ENCODE assay signal across 17 mouse cellular contexts in genomic region chr16:64903328-64903727, GRCm38 (mm10). TPM values are rescaled to one million over a fixed set of nuclear protein-coding genes. Genes with fewer than 3 reads are reported as not detected.
A peak's percentile ranks its signal among the peaks of the same experiment; 100 is the strongest.
DNase-seq lines count a peak whose midpoint lies in the region; ATAC-seq and TF ChIP-seq lines count a peak whose summit lies in the region.
"Had no signal": no experiment of that assay in that cellular context is flagged by ENCODE, and none has a peak within 500 bp of the region (broad histone marks: within the 10 kb centered on the region; RNA-seq: fewer than 3 reads in every experiment).

No protein-coding gene starts in this region.

- TF ChIP-seq EP300 in lung, postnatal 0 days (IDR thresholded peaks at IDR 0.05): no peak
- no peak for TF ChIP-seq EP300 in stomach, postnatal 0 days (optimal IDR thresholded peaks at IDR 0.05)

- no peak for ATAC-seq in hindbrain, embryonic 14.5 days (ENCODE audit: low FRiP score)
- no peak for ATAC-seq in hindbrain, embryonic 11.5 days (ENCODE audit: low FRiP score)
- no peak for ATAC-seq in lung, postnatal 0 days
- no peak for ATAC-seq in stomach, postnatal 0 days (ENCODE audit: low FRiP score, low TSS enrichment)
- no peak for ATAC-seq in megakaryocyte, adult 5-6 weeks (ENCODE audit: poor library complexity, severe bottlenecking)
- ATAC-seq: hindbrain, embryonic 16.5 days had no signal

- TF ChIP-seq CTCF in lung, postnatal 0 days (IDR thresholded peaks at IDR 0.05): peak; percentile 13; the same call in 1 of the 2 replicates
- peak; percentile 59 for TF ChIP-seq CTCF in stomach, postnatal 0 days (IDR thresholded peaks at IDR 0.05; ENCODE audit: low read depth)

- no peaks in the 10 kb centered on the region for H3K36me3 ChIP-seq in hindbrain, embryonic 14.5 days (replicated peaks; ENCODE audit: control insufficient read depth, insufficient read depth)
- H3K36me3 ChIP-seq in hindbrain, embryonic 11.5 days (ENCODE audit: control insufficient read depth, insufficient read depth, low read length): no peaks in the 10 kb centered on the region
- H3K36me3 ChIP-seq in lung, postnatal 0 days (ENCODE audit: insufficient read depth, low read length): no peaks in the 10 kb centered on the region
- H3K36me3 ChIP-seq in stomach, postnatal 0 days (ENCODE audit: control insufficient read depth, insufficient read depth, low read length): no peaks in the 10 kb centered on the region
- H3K36me3 ChIP-seq: heart, embryonic 10.5 days; liver, embryonic 13.5 days had no signal

- no peaks in the 10 kb centered on the region for H3K27me3 ChIP-seq in hindbrain, embryonic 14.5 days (ENCODE audit: control insufficient read depth, insufficient read depth, low read length)
- no peaks in the 10 kb centered on the region for H3K27me3 ChIP-seq in hindbrain, embryonic 11.5 days (ENCODE audit: control insufficient read depth, insufficient read depth, low read length)
- H3K27me3 ChIP-seq in lung, postnatal 0 days (replicated peaks; ENCODE audit: insufficient read depth, low read length): no peaks in the 10 kb centered on the region
- no peaks in the 10 kb centered on the region for H3K27me3 ChIP-seq in stomach, postnatal 0 days (ENCODE audit: control insufficient read depth, insufficient read depth, low read length)
- H3K27me3 ChIP-seq: liver, embryonic 13.5 days had no signal

- WGBS in hindbrain, embryonic 14.5 days: 60% methylated on average over 2 of the region's 2 CpGs
- 77% methylated on average over 2 of the region's 2 CpGs for WGBS in hindbrain, embryonic 11.5 days
- 32% methylated on average over 2 of the region's 2 CpGs for WGBS in lung, postnatal 0 days
- 27% methylated on average over 2 of the region's 2 CpGs for WGBS in stomach, postnatal 0 days

- no peak overlapping the region for H3K27ac ChIP-seq in hindbrain, embryonic 14.5 days
- no peak overlapping the region for H3K27ac ChIP-seq in hindbrain, embryonic 11.5 days (ENCODE audit: low read depth, low read length)
- H3K27ac ChIP-seq in lung, postnatal 0 days (ENCODE audit: low read length): no peak overlapping the region
- H3K27ac ChIP-seq in stomach, postnatal 0 days (replicated peaks): no peak overlapping the region
- H3K27ac ChIP-seq: heart, embryonic 10.5 days; liver, embryonic 13.5 days had no signal

- H3K9me3 ChIP-seq in hindbrain, embryonic 14.5 days (ENCODE audit: control insufficient read depth, low read length): no peaks in the 10 kb centered on the region
- H3K9me3 ChIP-seq in hindbrain, embryonic 11.5 days (ENCODE audit: control insufficient read depth, low read length): no peaks in the 10 kb centered on the region
- H3K9me3 ChIP-seq in lung, postnatal 0 days (ENCODE audit: low read length): no peaks in the 10 kb centered on the region
- H3K9me3 ChIP-seq in stomach, postnatal 0 days (ENCODE audit: control insufficient read depth, low read length): no peaks in the 10 kb centered on the region
- H3K9me3 ChIP-seq: heart, embryonic 10.5 days; liver, embryonic 13.5 days had no signal

- no peak overlapping the region for H3K9ac ChIP-seq in hindbrain, embryonic 14.5 days
- H3K9ac ChIP-seq in hindbrain, embryonic 11.5 days (ENCODE audit: low read depth, low read length): no peak overlapping the region
- no peak overlapping the region for H3K9ac ChIP-seq in lung, postnatal 0 days (replicated peaks; ENCODE audit: low read depth)
- no peak overlapping the region for H3K9ac ChIP-seq in stomach, postnatal 0 days (ENCODE audit: low read length)
- H3K9ac ChIP-seq: liver, embryonic 13.5 days had no signal

- H3K4me3 ChIP-seq in hindbrain, embryonic 14.5 days (replicated peaks; ENCODE audit: low read length): no peak overlapping the region
- H3K4me3 ChIP-seq in hindbrain, embryonic 11.5 days (ENCODE audit: low read depth, low read length): no peak overlapping the region
- H3K4me3 ChIP-seq in lung, postnatal 0 days (ENCODE audit: low read depth, low read length): no peak overlapping the region
- H3K4me3 ChIP-seq in stomach, postnatal 0 days (ENCODE audit: low read depth, low read length): no peak overlapping the region
- H3K4me3 ChIP-seq: heart, embryonic 10.5 days; liver, embryonic 13.5 days had no signal

- no peaks in the 10 kb centered on the region for H3K4me1 ChIP-seq in hindbrain, embryonic 14.5 days (replicated peaks; ENCODE audit: control insufficient read depth, insufficient read depth, low read length)
- H3K4me1 ChIP-seq in hindbrain, embryonic 11.5 days (replicated peaks; ENCODE audit: control insufficient read depth, insufficient read depth, low read length): no peaks in the 10 kb centered on the region
- H3K4me1 ChIP-seq in lung, postnatal 0 days (ENCODE audit: insufficient read depth, low read depth, low read length): no peaks in the 10 kb centered on the region
- H3K4me1 ChIP-seq in stomach, postnatal 0 days (replicated peaks; ENCODE audit: control insufficient read depth, insufficient read depth): no peaks in the 10 kb centered on the region
- H3K4me1 ChIP-seq: heart, embryonic 10.5 days; liver, embryonic 13.5 days had no signal

- peak; percentile 57 for DNase-seq in hindbrain, embryonic 14.5 days (ENCODE audit: low spot score)
- DNase-seq in hindbrain, embryonic 11.5 days (ENCODE audit: low spot score): no peak
- no peak for DNase-seq in lung, postnatal 0 days (ENCODE audit: low spot score)
- DNase-seq in lung, postnatal 14 days: no peak
- peak; percentile 33 for DNase-seq in NIH3T3 (ENCODE audit: low read depth)
- no peak for DNase-seq in stomach, postnatal 0 days (ENCODE audit: low spot score)
- DNase-seq: cerebellum, adult 18-20 months; gastrocnemius, postnatal 25 days; heart, postnatal 14 days; kidney, adult 2 months; kidney, postnatal 4 days; liver, embryonic 13.5 days; lung, postnatal 10 days; right cerebral cortex, postnatal 25 days had no signal

- no peak overlapping the region for H3K4me2 ChIP-seq in hindbrain, embryonic 14.5 days (replicated peaks)
- no peak overlapping the region for H3K4me2 ChIP-seq in hindbrain, embryonic 11.5 days (replicated peaks; ENCODE audit: low read depth, low read length)
- H3K4me2 ChIP-seq in lung, postnatal 0 days (replicated peaks; ENCODE audit: low read depth, low read length): no peak overlapping the region
- H3K4me2 ChIP-seq in stomach, postnatal 0 days (replicated peaks; ENCODE audit: low read depth): no peak overlapping the region
- H3K4me2 ChIP-seq: liver, embryonic 13.5 days had no signal

RNA-seq across cellular contexts. Expression of gene Cggbp1, which starts 51.5 kb away (rescaled TPM):
- polyA plus RNA-seq in hindbrain, embryonic 14.5 days (2014; fragmentation: Nextera tagmentation; extraction: Ambion mirVana): 86.9 and 103 TPM in 2 replicates
- 109 and 125 TPM in 2 replicates for polyA plus RNA-seq in hindbrain, embryonic 11.5 days (2014; fragmentation: Nextera tagmentation; extraction: Ambion mirVana)
- polyA plus RNA-seq in lung, postnatal 0 days (2015; fragmentation: Nextera tagmentation; extraction: Ambion mirVana): 45.8 and 53.6 TPM in 2 replicates
- 32.0 and 36.2 TPM in 2 replicates for polyA plus RNA-seq in stomach, postnatal 0 days (2015; fragmentation: Nextera tagmentation; extraction: Ambion mirVana)
- 111 and 133 TPM in 2 replicates for total RNA-seq in megakaryocyte, adult 5-6 weeks (2015)
- total RNA-seq in megakaryocyte, adult 5-6 weeks (2017): 103 and 104 TPM in 2 replicates

RNA-seq across cellular contexts. Expression of gene Zfp654, which starts 51.9 kb away (rescaled TPM):
- polyA plus RNA-seq in hindbrain, embryonic 14.5 days (2014; fragmentation: Nextera tagmentation; extraction: Ambion mirVana): 8.2 and 9.5 TPM in 2 replicates
- polyA plus RNA-seq in hindbrain, embryonic 11.5 days (2014; fragmentation: Nextera tagmentation; extraction: Ambion mirVana): 7.6 and 9.6 TPM in 2 replicates
- 3.7 and 4.1 TPM in 2 replicates for polyA plus RNA-seq in lung, postnatal 0 days (2015; fragmentation: Nextera tagmentation; extraction: Ambion mirVana)
- 2.4 and 2.6 TPM in 2 replicates for polyA plus RNA-seq in stomach, postnatal 0 days (2015; fragmentation: Nextera tagmentation; extraction: Ambion mirVana)
- total RNA-seq in megakaryocyte, adult 5-6 weeks (2015): 19.2 and 21.1 TPM in 2 replicates
- total RNA-seq in megakaryocyte, adult 5-6 weeks (2017): 10.8 and 14.1 TPM in 2 replicates

Comparison
In these comparisons a context has a peak if more than half of its experiments do, and no peak if none do; other contexts are left out.
1. DNase-seq: peak in hindbrain, embryonic 14.5 days (single experiment) and NIH3T3 (single experiment); none in hindbrain, embryonic 11.5 days (single experiment), lung, postnatal 0 days (single experiment), lung, postnatal 14 days (single experiment) and stomach, postnatal 0 days (single experiment).